Mouse (Mus musculus) kidney, adult 11 months (tissue): Measurements from ENCODE around the gene Gm10073.
"Not testable (repeated sequence)": the region's sequence is repeated elsewhere in the genome, so short reads cannot be mapped to it uniquely, and the experiment has no call there.

Source experiments
- DNase-seq: peaks from one replicate; pipeline ENCODE4 v3.0.0; 2022

Gm10073 gene

DNA sequence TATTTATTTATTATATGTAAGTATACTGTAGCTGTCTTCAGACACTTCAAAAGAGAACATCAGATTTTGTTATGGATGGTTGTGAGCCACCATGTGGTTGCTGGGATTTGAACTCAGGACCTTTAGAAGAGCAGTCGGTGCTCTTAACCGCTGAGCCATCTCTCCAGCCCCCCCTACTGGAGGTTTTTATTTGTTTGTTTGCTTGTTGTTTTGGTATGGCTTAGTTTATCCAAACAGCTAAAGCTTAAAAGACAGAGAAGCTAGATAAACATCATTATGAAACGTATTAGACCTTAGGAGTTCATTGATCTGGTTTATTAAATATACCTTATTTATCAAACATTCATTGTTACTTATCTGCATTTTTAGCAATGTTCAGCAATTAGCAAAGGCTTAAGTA lies 22.4 kb upstream of the Gm10073 start:
- not testable (repeated sequence) for DNase-seq

GRCm38 (mm10) chr8:106592458-106592857 lies 19.2 kb upstream of the Gm10073 start:
- DNase-seq, result no peak

GRCm38 (mm10) chr8:106588443-106589431 lies 15.5 kb upstream of the Gm10073 start:
- no peak for DNase-seq

DNA sequence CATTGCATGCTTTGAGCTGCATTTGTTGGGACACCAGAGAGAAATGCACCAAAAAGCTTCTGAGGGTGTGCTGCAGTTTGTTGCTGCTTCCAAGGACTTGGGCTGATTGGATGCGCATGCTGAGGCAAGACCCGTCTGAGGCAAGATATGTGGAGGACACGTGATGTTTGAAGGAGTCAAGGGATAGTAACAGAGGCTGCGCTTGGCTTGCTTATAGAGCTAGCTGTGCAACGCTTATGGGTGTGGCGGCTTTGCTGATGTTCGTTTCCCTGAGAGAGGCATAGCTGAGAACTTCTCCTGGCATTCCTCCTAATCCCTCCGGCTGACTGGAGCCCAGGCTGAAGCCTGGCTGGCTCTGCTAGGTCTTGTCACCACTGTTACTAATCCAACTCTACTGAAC lies 13.6 kb upstream of the Gm10073 start:
- DNase-seq, result no peak

DNA sequence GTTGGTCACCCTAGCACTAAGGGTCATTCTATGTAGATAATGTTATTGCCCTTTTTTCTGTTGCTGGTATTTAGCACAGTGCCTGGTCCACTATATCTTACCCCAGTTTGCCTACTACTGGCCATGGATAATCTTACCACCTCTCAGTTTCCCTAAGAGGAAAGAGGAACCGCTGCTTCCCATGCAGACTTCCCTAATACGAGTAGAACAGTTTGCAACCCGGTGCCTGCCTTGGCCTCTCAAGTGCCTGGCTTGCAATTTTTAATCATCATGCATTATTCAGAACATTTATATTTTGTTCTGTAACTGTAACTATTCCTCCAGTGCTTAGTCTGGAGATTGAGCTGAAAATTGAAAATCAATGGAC lies 12.4 kb upstream of the Gm10073 start:
- DNase-seq, result no peak

DNA sequence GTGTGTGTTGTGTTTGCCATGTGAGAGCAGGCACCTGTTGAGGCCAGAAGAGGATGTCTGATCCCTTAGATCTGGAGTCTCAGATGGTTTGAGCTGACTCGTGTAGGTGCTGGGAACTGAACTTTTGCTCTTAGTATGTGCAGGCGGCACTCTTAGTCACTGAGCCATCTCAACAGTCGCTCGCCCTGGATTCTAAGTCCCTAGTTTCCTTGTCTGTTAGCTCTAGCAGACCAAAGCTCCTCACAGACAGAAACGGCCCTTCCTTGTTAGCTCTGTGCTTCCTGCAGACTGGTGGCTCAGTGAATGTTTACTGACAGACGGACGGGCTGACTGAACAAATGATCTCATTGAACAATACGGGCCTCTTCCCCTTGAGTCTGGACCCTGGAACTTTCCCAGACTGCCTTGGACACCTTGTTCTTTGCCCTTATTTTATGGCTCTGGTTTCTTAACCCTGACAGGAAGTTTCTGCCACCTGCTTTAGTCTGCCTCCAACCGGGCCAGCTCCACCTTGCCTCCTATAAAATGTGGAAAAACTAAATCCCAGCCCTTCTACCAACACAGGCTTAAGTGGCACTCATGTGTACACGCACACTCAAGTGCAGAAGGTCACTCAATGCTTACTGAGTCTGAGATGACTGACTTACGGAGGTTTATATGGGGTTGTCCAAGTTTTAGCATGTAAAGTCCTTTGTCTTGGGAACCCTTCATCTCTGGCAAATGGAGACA lies 11.8 kb upstream of the Gm10073 start:
- DNase-seq, result peak; percentile 63

GRCm38 (mm10) chr8:106581344-106582088 lies 8.3 kb upstream of the Gm10073 start:
- peak; percentile 45 for DNase-seq

- DNase-seq, result no peak
These were observed 6.2 kb upstream of the Gm10073 start for GRCm38 (mm10) chr8:106579510-106579909.

- DNase-seq, result peak; percentile 57
These were observed 3.7 kb upstream of the Gm10073 start for GRCm38 (mm10) chr8:106576849-106577555.

- no peak for DNase-seq
These were observed 1.0 kb upstream of the Gm10073 start for GRCm38 (mm10) chr8:106574283-106574682.

GRCm38 (mm10) chr8:106572175-106572574 lies 1.1 kb downstream of the Gm10073 start:
- DNase-seq, result not testable (repeated sequence)

DNA sequence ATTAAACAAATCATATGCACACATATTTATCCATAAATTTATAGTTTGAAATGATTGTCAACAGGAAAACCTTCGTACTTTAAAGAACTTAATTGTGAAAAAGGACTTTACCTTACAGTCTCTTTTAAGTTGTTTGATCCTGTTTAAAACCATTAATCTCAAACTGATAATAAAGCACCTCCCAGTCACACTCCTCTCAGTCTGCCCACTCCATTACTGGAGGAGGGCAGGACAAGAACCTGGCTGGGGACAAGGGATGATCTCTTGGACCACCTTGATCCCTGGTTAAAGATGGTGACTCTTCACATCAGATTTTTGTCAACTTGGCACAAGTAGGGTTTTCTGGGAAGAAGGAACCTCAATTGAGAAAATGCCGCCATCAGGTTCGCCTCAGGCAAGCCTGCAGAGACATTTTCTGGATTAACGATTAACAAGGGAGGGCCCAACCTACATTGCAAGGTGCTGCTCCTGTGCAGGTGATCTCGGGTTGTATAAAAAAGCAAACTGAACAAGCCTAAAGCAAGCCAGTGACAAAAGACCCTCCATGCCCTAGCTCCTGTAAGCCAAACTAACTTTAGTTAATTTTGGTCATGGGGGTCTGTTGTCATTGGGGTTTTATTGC lies 1.6 kb downstream of the Gm10073 start:
- peak; percentile 56 for DNase-seq

DNA sequence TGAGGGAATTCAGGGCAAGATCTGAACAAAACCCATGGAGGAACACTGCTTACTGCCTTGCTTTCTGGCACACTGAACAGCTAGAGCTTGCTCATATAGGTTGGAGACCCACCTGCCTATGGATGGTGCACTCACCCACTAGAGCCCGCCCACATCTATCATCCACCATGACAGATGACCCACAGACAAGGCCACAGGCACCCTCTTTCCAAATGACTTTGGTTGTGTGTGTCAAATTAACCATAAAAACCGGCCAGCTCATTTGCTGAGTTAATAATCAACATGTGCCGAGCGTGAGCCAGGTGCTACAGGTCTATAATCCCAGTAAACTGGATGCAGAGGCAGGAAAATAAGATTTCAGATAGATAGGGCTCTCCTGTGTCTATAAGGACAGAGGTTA lies 2.9 kb downstream of the Gm10073 start:
- peak; percentile 73 for DNase-seq

GRCm38 (mm10) chr8:106569006-106569405 lies 4.3 kb downstream of the Gm10073 start:
- no peak for DNase-seq

DNA sequence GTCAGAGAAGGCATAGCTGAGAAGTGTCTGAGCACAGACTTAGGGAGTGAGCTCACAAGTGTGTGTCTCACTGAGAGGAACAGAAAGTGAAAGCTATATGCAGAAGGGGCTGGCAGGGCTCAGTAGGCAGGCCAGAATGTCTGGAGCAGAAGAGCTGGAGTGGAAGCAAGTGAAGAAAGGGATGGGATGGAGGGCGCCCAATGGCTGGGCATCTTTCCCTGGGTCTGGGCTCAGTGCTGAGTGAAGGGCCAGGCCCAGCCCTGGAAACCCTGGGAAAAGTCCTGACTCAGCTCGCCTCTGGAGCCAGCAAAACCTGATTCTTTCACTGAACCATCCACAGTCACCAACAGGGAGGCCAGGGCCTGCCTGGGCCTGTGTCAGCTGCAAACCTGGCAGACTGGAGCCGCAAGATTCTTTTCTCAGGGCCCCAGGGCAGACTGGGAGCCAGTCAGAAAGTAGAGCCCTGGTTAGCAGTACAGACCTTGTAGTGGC lies 9.5 kb downstream of the Gm10073 start:
- DNase-seq, result peak; percentile 58

DNA sequence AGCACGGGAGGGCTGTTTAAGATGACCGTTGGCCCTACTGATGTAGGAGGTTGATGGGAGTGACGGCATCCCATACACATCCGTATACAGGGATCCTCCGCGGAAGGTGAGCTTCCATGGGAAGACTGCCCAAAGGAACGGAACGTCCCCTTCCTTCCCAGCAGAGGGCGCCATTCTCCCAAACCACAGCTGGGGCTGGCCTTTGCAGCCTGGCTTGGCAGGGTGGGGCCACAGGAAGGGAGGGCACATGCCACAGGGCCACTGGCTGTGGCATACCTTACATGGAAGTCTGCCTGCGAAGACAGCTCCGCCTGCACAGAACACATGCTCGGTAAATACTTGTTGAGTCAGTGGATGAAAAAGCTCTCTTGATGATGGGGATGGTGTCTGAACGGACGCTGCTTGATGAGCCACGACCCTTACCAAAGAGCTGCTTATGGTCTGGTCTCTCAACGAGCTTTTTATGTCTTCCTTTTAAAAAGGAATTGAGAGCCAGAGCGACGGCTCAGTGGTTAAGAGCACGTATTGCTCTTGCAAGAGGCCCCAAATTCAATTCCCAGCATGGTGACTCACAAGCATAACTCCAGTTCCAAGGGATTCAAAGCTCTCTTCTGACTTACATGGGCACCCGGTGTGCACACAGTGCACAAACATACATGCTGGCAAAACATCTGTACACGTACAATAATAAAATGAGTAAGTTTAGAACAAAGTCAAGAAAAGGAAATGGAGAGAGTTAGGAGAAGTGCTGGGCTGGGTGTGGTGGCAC lies 12.0 kb downstream of the Gm10073 start:
- DNase-seq, result peak; percentile 86

DNA sequence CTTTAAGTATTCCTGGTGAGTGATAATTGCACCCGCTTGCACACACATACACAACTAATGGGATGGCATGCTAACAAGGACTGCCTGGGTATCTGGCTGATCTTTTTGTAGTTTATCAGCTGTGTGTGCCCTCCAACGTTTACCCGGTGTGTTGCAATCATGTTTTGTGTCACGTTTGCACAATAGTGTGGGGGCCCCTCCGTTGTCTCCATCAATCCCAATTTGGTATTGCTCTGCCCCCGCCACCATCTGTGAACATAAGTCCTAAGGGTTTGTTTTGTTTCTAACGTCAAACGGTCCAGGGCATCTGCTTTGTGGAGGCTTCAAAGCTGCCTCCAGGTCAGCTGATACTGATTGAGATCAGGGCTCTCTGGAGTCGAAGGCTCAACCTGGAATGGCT lies 13.4 kb downstream of the Gm10073 start:
- no peak for DNase-seq

DNA sequence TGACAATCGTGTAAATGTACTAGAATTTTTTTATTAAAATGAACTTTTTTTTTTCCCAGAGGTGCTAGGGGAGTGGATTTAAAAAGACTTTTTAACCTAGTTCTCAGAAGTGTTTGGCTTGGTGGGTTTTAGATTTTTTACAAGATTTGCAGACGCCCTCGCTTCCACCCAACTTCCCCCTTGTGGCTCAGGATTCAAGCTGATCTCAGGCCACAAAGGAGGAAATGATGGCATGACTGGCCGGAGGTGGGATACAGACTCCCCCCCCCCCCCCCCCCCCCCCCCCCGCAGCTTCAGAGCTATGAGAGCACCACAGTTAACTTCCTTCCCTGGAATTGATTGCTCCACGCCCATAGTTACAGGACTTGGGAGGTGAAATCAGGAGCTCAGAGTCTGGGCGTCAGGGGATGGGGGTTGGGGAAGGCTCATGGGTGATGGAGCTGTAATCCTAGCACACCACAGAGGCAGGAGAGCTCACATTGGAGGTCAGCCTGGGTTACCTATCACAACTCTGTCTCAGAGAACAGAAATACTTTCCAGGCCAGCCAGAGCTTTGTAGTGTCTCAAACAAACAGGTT lies 17.1 kb downstream of the Gm10073 start:
- no peak for DNase-seq

DNA sequence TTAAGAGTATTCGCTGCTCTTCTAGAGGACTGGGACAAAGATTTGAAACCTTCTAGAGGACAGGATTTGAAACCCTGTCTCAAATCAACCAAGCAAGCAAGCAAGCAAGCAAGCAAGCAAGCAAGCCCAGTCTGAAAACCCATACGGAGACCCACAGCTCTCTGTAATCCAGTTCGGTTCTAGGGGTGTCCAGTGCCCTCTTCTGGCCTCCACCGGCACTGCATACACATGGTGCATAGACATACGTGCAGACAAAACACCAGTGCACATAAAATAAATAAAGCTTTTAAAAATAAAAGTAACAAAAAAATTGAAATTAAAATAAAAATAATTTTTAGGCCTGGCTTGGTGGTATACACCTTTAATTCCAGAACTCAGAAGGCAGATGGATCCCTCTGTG lies 19.2 kb downstream of the Gm10073 start:
- DNase-seq, result no peak

- DNase-seq, result no peak
These were observed 22.4 kb downstream of the Gm10073 start for GRCm38 (mm10) chr8:106550906-106551305.
